Mouse (Mus musculus): ENCODE data around the gene Uroc1.

The Uroc1 gene

GRCm38 (mm10) chr6:90350011-90350410 is 16.9 kb downstream of the Uroc1 start:
- no peak for DNase-seq (ENCODE audit: low spot score in 2 of 2)

GRCm38 (mm10) chr6:90358142-90358541 is 25.1 kb downstream of the Uroc1 start:
- no peak for DNase-seq (ENCODE audit: low spot score in 2 of 2)

GRCm38 (mm10) chr6:90359445-90359844 is 26.4 kb downstream of the Uroc1 start:
- no peak for DNase-seq (ENCODE audit: low spot score in 2 of 2)

- DNase-seq (ENCODE audit: low spot score in 2 of 2): no peak
Measured at GRCm38 (mm10) chr6:90360024-90360781, 27.1 kb downstream of the Uroc1 start.

- no peak for DNase-seq (ENCODE audit: low spot score in 2 of 2)
Measured at GRCm38 (mm10) chr6:90360922-90361614, 28.0 kb downstream of the Uroc1 start.

- DNase-seq (ENCODE audit: low spot score in 2 of 2): no peak
Measured at GRCm38 (mm10) chr6:90363301-90363700, 30.2 kb downstream of the Uroc1 start.

- peak; percentile 87 to 96 for DNase-seq (ENCODE audit: low spot score in 2 of 2)
Measured at GRCm38 (mm10) chr6:90368976-90369724, 36.1 kb downstream of the Uroc1 start, which contains the start of gene Zxdc. TSS of gene Zxdc (plus strand) at chr6:90369492.

- peak; percentile 48 to 50 for DNase-seq (ENCODE audit: low spot score in 2 of 2)
Measured at GRCm38 (mm10) chr6:90369725-90370553, 36.9 kb downstream of the Uroc1 start.

GRCm38 (mm10) chr6:90374647-90375046 is 41.6 kb downstream of the Uroc1 start:
- DNase-seq (ENCODE audit: low spot score in 2 of 2): peak in 1 of 2 experiments; percentile 52

- no peak for DNase-seq (ENCODE audit: low spot score in 2 of 2)
Measured at GRCm38 (mm10) chr6:90377708-90378107, 44.6 kb downstream of the Uroc1 start.

- no peak for DNase-seq (ENCODE audit: low spot score in 2 of 2)
Measured at GRCm38 (mm10) chr6:90381465-90381864, 48.4 kb downstream of the Uroc1 start.

GRCm38 (mm10) chr6:90390629-90391028 is 57.5 kb downstream of the Uroc1 start:
- no peak for DNase-seq (ENCODE audit: low spot score in 2 of 2)

GRCm38 (mm10) chr6:90393948-90394347 is 60.9 kb downstream of the Uroc1 start:
- no peak for DNase-seq (ENCODE audit: low spot score in 2 of 2)

GRCm38 (mm10) chr6:90395751-90396150 is 62.7 kb downstream of the Uroc1 start:
- DNase-seq (ENCODE audit: low spot score in 2 of 2): no peak

- no peak for DNase-seq (ENCODE audit: low spot score in 2 of 2)
Measured at GRCm38 (mm10) chr6:90397291-90397690, 64.2 kb downstream of the Uroc1 start.

- DNase-seq (ENCODE audit: low spot score in 2 of 2): no peak
Measured at GRCm38 (mm10) chr6:90408632-90409031, 75.5 kb downstream of the Uroc1 start.

GRCm38 (mm10) chr6:90410972-90411371 is 77.9 kb downstream of the Uroc1 start:
- DNase-seq (ENCODE audit: low spot score in 2 of 2): no peak

GRCm38 (mm10) chr6:90411926-90412325 is 78.8 kb downstream of the Uroc1 start:
- DNase-seq (ENCODE audit: low spot score in 2 of 2): no peak

Data from spleen, postnatal 10 days (tissue).